Mouse (Mus musculus): ENCODE results near the gene Hpf1.

The Hpf1 gene

DNA sequence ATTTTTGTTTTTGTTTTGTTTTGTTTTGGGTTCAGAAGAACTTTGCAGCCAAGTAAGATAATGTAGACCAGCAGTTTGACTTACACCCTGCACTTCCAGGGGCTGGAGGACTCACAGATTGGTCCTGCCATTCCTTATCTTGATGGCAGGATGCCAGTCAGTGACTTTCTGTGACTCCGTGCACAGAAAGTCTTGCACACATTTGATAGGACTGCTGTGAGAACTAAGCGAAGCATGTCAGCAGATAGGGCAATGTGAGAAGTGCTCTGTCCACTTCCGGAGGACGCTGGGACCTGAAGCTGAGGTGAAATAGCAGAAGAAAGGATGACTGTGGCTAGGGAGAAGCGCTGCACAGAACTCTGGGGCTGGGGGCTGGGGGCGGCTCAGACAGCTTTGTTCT, 5.7 kb downstream of the Hpf1 start:
- DNase-seq (ENCODE audit: low read depth, low spot score) = no peak

- no peak for DNase-seq (ENCODE audit: low read depth, low spot score)
These were observed 9.9 kb downstream of the Hpf1 start for GRCm38 (mm10) chr8:60900147-60900546.

DNA sequence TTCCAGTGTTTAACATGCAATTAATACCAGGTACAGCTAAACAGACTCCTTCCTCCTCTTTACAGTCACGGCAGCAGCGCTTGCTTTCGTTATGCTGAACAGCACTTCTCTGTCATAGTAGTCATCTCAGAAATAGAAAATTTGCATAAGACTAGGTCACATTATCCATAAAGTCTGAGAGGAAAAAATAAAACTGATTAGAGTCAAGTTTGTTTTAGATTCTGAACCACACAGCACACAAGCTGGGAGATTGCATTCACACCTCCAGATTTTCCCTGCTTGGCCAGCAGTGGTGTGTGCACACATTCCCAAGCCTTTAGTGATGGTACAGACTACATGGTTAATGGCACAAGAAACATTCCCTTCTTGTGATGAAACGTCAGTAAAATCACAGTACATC, 21.9 kb downstream of the Hpf1 start:
- DNase-seq (ENCODE audit: low read depth, low spot score) = no peak

DNA sequence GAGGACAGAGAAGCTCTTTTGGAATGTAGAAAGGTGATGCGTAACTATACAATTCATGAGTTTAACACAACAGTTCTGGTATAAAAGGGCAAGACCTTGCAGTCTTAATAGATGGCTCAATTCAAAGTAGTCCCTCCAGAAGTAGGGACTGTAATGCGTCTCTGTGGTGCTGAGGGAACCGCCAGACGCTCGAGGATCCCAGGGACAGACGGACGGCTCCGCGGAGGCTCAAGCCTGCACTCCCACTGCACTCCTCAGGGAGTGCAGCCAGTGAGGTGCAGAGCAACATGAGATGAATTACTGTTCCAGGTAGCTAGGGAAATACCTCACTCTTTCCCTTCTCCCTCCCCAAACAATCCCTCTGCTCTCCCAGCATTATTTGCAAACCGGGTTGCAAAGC, 22.3 kb downstream of the Hpf1 start:
- no peak for DNase-seq (ENCODE audit: low read depth, low spot score)

DNA sequence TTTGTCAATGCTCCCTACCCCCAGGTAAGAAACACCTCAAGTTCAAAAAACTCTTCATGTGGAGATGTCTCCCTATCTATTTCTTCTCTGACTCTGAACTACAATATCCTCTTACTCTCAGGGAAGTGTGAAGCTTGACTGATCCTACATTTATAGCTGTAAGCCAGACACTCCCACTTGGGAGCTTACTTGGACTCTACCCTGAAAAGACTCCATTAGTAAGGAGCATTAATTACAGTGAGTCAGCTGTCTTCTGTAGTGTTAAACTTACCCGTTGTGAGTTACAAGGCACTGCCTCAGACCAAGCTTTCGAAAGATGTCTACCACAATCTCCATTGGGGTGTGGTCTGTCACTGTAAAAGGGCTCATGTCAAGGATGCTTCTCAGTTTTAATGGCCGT, 28.9 kb downstream of the Hpf1 start:
- no peak for DNase-seq (ENCODE audit: low read depth, low spot score)

- DNase-seq (ENCODE audit: low read depth, low spot score) = no peak
These were observed 30.0 kb downstream of the Hpf1 start for GRCm38 (mm10) chr8:60920176-60920575.

DNA sequence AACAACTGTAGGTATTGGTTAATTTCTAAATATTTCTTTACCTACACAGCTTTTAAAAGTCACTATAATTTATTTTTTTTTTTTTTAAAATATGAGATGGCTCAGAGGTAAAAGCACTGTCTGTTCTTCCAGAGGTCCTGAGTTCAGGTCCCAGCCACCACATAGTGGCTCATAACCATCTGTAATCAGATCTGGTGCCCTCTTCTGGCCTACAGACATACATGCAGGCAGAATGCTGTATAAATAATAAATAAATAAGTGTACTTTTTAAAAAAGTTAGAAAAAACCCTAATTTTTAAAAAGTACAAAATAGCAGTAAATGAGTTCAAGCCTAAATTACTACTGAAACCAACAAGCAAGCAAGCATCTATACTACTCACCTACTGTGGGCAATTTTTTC, 43.4 kb downstream of the Hpf1 start:
- no peak for DNase-seq (ENCODE audit: low read depth, low spot score)

- DNase-seq (ENCODE audit: low read depth, low spot score) = no peak
These were observed 48.7 kb downstream of the Hpf1 start for GRCm38 (mm10) chr8:60938717-60939424.

- DNase-seq (ENCODE audit: low read depth, low spot score) = no peak
These were observed 52.6 kb downstream of the Hpf1 start for GRCm38 (mm10) chr8:60942867-60943266.

- no peak for DNase-seq (ENCODE audit: low read depth, low spot score)
These were observed 57.3 kb downstream of the Hpf1 start for GRCm38 (mm10) chr8:60947503-60947902.

DNA sequence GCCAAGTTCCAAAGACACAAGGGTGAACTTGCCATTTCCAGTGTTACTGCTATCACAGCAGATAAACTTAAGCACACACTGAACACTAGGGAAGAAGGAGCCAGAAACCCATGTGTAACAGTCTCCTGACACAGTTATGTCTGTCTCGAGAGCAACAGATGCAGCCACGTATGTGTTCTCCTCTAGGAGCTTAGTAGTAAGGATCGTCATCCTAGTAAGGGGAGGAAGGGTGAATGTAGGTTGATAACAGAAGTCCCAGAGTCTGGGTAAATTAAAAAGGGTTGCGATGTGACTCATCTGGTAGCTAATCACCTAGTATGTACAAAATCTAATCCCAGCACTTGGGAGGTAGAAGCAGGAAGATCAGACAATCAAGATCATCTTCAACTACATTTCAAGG, 59.6 kb downstream of the Hpf1 start:
- no peak for DNase-seq (ENCODE audit: low read depth, low spot score)

DNA sequence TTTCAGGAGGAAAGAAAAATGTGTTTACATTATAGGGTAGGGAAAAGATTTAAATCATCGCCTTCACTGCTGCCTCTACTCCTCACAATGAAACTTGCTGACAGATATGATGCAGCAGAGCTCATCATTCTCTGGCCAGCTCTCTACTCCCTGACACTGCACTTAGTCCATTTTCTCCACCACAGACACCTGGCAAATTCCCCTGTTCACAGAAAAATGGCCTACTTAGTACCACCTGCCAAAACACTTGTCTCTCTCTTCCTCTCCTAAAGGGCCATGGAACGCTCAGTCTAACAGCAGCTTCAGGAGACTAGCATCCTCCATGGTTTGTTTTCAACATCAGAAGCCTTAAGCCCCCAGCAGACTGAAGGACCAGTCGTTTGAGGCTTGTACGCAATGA, 61.1 kb downstream of the Hpf1 start:
- DNase-seq (ENCODE audit: low read depth, low spot score) = no peak

DNA sequence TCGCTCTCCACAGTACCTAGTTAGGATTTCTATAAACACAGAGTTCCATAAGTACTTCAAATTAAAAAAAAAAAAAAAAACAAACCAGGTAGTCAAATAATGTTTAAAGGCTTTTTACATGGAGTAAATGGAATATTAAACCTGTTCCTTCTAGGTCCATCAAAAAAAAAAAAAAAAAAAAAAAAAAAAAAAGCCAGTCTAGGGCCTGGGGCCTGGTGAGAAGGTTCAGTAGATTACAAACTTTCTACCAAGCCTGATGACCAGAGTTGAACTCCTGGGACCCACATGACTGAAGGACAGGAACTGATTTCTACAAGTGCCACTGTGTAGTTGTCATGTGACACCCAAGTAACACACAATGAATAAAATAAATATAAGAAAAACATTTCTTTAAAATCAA, 61.5 kb downstream of the Hpf1 start:
- no peak for DNase-seq (ENCODE audit: low read depth, low spot score)

- DNase-seq (ENCODE audit: low read depth, low spot score) = no peak
These were observed 62.6 kb downstream of the Hpf1 start for GRCm38 (mm10) chr8:60952803-60953202.

GRCm38 (mm10) chr8:60954281-60955014, 64.2 kb downstream of the Hpf1 start:
- DNase-seq (ENCODE audit: low read depth, low spot score) = peak; percentile 93

- peak; percentile 72 for DNase-seq (ENCODE audit: low read depth, low spot score)
These were observed 66.6 kb downstream of the Hpf1 start for GRCm38 (mm10) chr8:60956847-60957246.
